ENCODE assay signal across 8 mouse cellular contexts in genomic region chr8:127031476-127031875, GRCm38 (mm10). TPM values are rescaled to one million over a fixed set of nuclear protein-coding genes. Genes with fewer than 3 reads are reported as not detected.
"Had no signal": no experiment of that assay in that cellular context is flagged by ENCODE, and none has a peak within 500 bp of the region (broad histone marks: within the 10 kb centered on the region; RNA-seq: fewer than 3 reads in every experiment).

No protein-coding gene starts in this region.

- DNase-seq: kidney, adult 8-10 months; kidney, postnatal 25 days; liver; lung, adult 18-20 months; right cerebral cortex, adult 18-20 months; right cerebral cortex, postnatal 25 days; thymus, postnatal 36 days had no signal

RNA-seq across cellular contexts. Expression of gene Pard3, which starts 32.2 kb away (rescaled TPM):
- total RNA-seq: megakaryocyte-erythroid progenitor cell, adult 5-6 weeks had no signal
